Mouse (Mus musculus) liver, adult 2 months (tissue): ENCODE results near the gene Gimap9. TPM values are rescaled to one million over a fixed set of nuclear protein-coding genes. Genes with fewer than 3 reads are reported as not detected.

ENCODE experiments used
- DNase-seq: peaks from one replicate; pipeline ENCODE4 v3.0.0-alpha.2; 2011; ENCODE audit warnings: low read depth, low spot score; ENCODE audit errors: extremely low read depth
- H3K27ac ChIP-seq: fragments of 200-500 bp; replicated peaks from 2 replicates; pipeline ENCODE4 v1.5.1; 2012; ENCODE audit warnings: low read depth, mild to moderate bottlenecking, control low read depth, inconsistent platforms, low read length; ENCODE audit not compliant: insufficient read depth
- H3K27me3 ChIP-seq: fragments of 200-500 bp; 2 replicates; pipeline ENCODE4 v1.6.1; 2012; ENCODE audit warnings: mild to moderate bottlenecking, moderate library complexity, low read length, inconsistent platforms; ENCODE audit not compliant: control insufficient read depth, insufficient read depth
- H3K36me3 ChIP-seq: fragments of 200-500 bp; 2 replicates; pipeline ENCODE4 v1.6.1; 2012; ENCODE audit warnings: low read length, inconsistent platforms; ENCODE audit not compliant: control insufficient read depth, insufficient read depth
- H3K4me1 ChIP-seq: fragments of 200-500 bp; 2 replicates; pipeline ENCODE4 v1.6.1; 2011; ENCODE audit warnings: low read length; ENCODE audit not compliant: control insufficient read depth, insufficient read depth
- H3K4me3 ChIP-seq: fragments of 200-500 bp; 2 replicates; pipeline ENCODE4 v1.5.1; 2011; ENCODE audit warnings: low read depth, mild to moderate bottlenecking, control low read depth, low read length, moderate library complexity; ENCODE audit not compliant: insufficient read depth
- H3K79me2 ChIP-seq: fragments of 200-500 bp; 2 replicates; pipeline ENCODE4 v1.6.1; 2012; ENCODE audit warnings: inconsistent platforms, mild to moderate bottlenecking, low read length, moderate library complexity; ENCODE audit not compliant: control insufficient read depth, insufficient read depth
- H3K9ac ChIP-seq: fragments of 200-500 bp; 2 replicates; pipeline ENCODE4 v1.6.1; 2012; ENCODE audit warnings: low read depth, mild to moderate bottlenecking, control low read depth, inconsistent platforms, low read length
- CTCF ChIP-seq: fragments of 200-500 bp; IDR thresholded peaks from 2 replicates; pipeline ENCODE4 v1.5.1; 2011; ENCODE audit warnings: low read depth, low read length, control low read depth
- POLR2A ChIP-seq: fragments of 200-500 bp; IDR thresholded peaks from 2 replicates; pipeline ENCODE4 v1.6.1; 2011; ENCODE audit warnings: low read length, control low read depth; ENCODE audit not compliant: insufficient read depth; ENCODE audit errors: extremely low read depth
- WGBS: fragments of 180-500 bp; shearing (Covaris S2); methylation state at CpG from one replicate; pipeline ENCODE4 v1.1.7; 2018; 5-methylcytosine and 5-hydroxymethylcytosine counted together
- polyA plus RNA-seq: library from polyadenylated mRNA; depleted of rRNA; stranded (reverse); fragments of >200 nt; gene quantifications from 2 replicates; pipeline ENCODE4 v1.2.3, GENCODE M21; 2012
- total RNA-seq: library from RNA; depleted of rRNA; stranded (reverse); fragments of >200 nt; gene quantifications from 2 replicates; pipeline ENCODE4 v1.2.3, GENCODE M21; 2014

Gimap9 gene
- total and polyA plus RNA-seq, 2 experiments, result 4.2 to 12.2 TPM

GRCm38 (mm10) chr6:48702601-48703000 lies 26.7 kb downstream of the Gimap9 start:
- TF ChIP-seq CTCF, result 0 out of 2 replicates have a peak, but pooled peaks have one; percentile 2
- no peak for TF ChIP-seq POLR2A
- WGBS, result 82% methylated on average over 5 of the region's 5 CpGs
- Histone ChIP-seq H3K27ac (peak overlapping the region; percentile 59), H3K79me2 (no peaks in the 10 kb centered on the region), H3K4me3 (no peak overlapping the region), H3K9ac (no peak overlapping the region), H3K36me3 (peaks cover 4% of the 10 kb centered on the region; the same call in 1 of the 2 replicates), H3K27me3 (no peaks in the 10 kb centered on the region), H3K4me1 (peaks cover 4% of the 10 kb centered on the region; the same call in 1 of the 2 replicates)
- DNase-seq, result no peak

DNA sequence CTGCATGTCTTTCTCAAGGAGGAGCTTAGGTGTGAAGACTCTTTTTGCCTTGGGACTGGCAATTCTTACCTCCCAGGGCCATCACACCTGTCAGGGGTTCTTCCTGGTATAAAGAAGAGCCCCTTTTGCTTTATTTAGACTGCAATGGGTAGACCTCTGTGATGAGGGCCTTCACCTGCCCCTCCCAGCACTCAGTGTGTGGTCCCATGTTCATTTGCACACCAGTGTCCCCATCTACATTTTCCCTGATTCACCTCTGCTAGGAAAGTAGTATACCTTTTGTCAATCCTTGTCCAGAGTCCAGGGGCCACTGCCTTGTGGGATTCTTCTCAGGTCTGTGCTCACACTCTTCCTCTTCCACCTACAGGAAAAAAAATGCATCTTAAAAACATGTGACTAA lies 28.2 kb downstream of the Gimap9 start:
- H3K4me3 ChIP-seq, result no peak overlapping the region
- no peak for DNase-seq
- TF ChIP-seq POLR2A (no peak), CTCF (no peak)
- H3K4me1 ChIP-seq, result peaks cover 4% of the 10 kb centered on the region; the same call in 1 of the 2 replicates
- no peaks in the 10 kb centered on the region for H3K27me3 ChIP-seq
- no peaks in the 10 kb centered on the region for H3K79me2 ChIP-seq
- no peak overlapping the region for H3K9ac ChIP-seq
- peaks cover 4% of the 10 kb centered on the region; the same call in 1 of the 2 replicates for H3K36me3 ChIP-seq
- H3K27ac ChIP-seq, result peak overlapping the region; percentile 40; the same call in 1 of the 2 replicates

DNA sequence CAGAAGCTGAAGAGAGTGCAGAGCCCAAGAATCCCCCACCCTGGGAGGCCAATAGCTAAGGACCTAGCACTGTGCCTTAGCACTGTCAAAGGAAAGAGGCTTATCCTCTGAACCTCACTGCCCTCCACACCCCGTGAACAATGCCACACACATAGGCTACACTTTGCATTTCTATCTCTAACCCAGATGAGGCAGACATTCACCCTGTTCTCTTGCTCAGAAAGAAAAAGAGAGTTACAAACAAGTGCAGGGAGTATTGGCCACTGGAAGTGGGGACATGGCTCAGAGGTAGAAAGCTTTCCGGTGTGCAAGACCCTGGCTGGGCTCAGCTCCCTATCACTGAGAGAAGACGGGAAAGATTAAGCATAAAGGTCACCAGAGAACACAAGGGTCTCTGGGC lies 30.2 kb downstream of the Gimap9 start:
- Histone ChIP-seq H3K27me3 (no peaks in the 10 kb centered on the region), H3K79me2 (no peaks in the 10 kb centered on the region), H3K9ac (peak overlapping the region; percentile 14), H3K4me3 (peak overlapping the region; percentile 42), H3K27ac (peak overlapping the region; percentile 75), H3K36me3 (peaks cover 4% of the 10 kb centered on the region; the same call in 1 of the 2 replicates), H3K4me1 (peaks cover 4% of the 10 kb centered on the region; the same call in 1 of the 2 replicates)
- WGBS, result 80% methylated on average over 3 of the region's 3 CpGs
- no peak for DNase-seq
- TF ChIP-seq POLR2A (no peak), CTCF (no peak)

DNA sequence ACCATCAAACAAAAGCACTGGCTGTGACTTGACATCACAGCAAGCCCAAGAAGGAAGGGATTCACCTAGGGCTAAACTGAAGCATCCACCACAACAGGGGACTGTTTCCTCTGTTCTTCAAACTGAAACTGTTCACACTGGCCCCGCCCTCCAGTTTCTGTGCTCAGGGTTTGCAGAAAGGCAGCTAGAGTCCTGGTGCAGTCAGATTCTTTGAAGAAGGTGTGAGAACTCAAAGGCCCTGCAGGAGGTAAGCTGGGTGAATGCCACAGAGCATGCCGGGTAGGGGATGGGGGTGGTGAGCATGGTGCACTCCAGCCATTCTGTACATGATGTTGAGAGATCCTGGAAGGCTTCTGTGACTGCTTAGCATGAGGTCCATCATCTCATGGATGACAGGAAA lies 42.5 kb downstream of the Gimap9 start, which contains the start of the genes Gm28053 and Gimap7:
TSS of gene Gm28053 (plus strand) at position 153 of the 400 bp plus-strand sequence.
TSS of gene Gimap7 (plus strand) at position 167 of the 400 bp plus-strand sequence.
- Histone ChIP-seq H3K27me3 (no peaks in the 10 kb centered on the region), H3K9ac (no peak within 1 kb of the TSS), H3K79me2 (no peaks in the 10 kb centered on the region), H3K27ac (no peak within 1 kb of the TSS), H3K36me3 (no peaks in the 10 kb centered on the region), H3K4me3 (no peak within 1 kb of the TSS), H3K4me1 (no peaks in the 10 kb centered on the region)
- no peak for DNase-seq
- TF ChIP-seq CTCF (no peak), POLR2A (no peak)
- 73% methylated on average over 2 of the region's 2 CpGs for whole genome bisulfite sequencing

- WGBS, result 78% methylated on average over 4 of the region's 4 CpGs
- H3K9ac ChIP-seq, result no peak overlapping the region
- no peak overlapping the region for H3K4me3 ChIP-seq
- no peaks in the 10 kb centered on the region for H3K4me1 ChIP-seq
- no peaks in the 10 kb centered on the region for H3K36me3 ChIP-seq
- DNase-seq, result no peak
- TF ChIP-seq CTCF, result no peak
- TF ChIP-seq POLR2A, result no peak
- H3K79me2 ChIP-seq, result no peaks in the 10 kb centered on the region
- H3K27ac ChIP-seq, result no peak overlapping the region
- no peaks in the 10 kb centered on the region for H3K27me3 ChIP-seq
Measured at GRCm38 (mm10) chr6:48720326-48720725, 44.4 kb downstream of the Gimap9 start.

DNA sequence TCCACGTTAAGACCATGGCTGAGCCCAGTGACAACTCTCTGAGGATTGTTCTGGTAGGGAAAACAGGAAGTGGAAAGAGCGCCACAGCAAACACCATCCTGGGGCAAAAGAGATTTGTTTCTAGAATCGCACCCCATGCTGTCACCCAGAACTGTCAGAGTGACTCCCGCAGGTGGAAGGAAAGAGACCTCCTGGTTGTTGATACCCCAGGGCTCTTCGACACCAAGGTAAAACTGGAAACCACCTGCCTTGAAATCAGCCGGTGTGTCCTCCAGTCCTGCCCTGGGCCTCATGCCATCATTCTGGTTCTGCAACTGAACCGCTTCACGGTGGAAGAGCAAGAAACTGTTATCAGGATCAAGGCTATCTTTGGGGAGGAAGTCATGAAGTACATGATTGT lies 47.5 kb downstream of the Gimap9 start:
- TF ChIP-seq CTCF, result no peak
- TF ChIP-seq POLR2A, result no peak
- H3K27ac ChIP-seq, result no peak overlapping the region

More for the DNA sequence above, 47.5 kb downstream of the Gimap9 start:
- 85% methylated on average over 8 of the region's 8 CpGs for WGBS
- no peaks in the 10 kb centered on the region for H3K79me2 ChIP-seq
- H3K9ac ChIP-seq, result no peak overlapping the region
- no peaks in the 10 kb centered on the region for H3K27me3 ChIP-seq
- H3K4me1 ChIP-seq, result no peaks in the 10 kb centered on the region
- H3K36me3 ChIP-seq, result no peaks in the 10 kb centered on the region
- DNase-seq, result no peak
- no peak overlapping the region for H3K4me3 ChIP-seq
